Mouse (Mus musculus) ovary, postnatal 10 days (tissue): ENCODE results near the gene Gm42420.

Source experiments
- DNase-seq: peaks from one replicate; pipeline ENCODE4 v3.0.0; 2022; ENCODE audit warnings: low spot score

The Gm42420 gene

GRCm38 (mm10) chr6:39573791-39574554, 11.6 kb upstream of the Gm42420 start, which contains the start of gene Adck2:
Gene Adck2 (plus strand): TSS chr6:39573873.
- DNase-seq = peak; percentile 29

DNA sequence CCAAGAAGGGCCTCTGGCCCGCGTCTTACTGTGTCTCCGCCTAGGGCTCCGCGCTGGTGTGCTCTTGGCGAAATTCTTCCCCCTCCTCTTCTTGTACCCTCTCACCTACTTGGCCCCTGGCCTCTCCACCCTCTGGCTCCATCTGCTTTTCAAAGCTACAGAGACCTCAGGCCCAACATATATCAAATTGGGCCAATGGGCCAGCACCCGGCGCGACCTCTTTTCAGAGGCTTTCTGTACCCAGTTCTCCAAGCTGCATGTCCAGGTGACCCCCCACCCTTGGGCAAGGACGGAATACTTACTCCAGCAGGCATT, 11.0 kb upstream of the Gm42420 start:
- no peak for DNase-seq

DNA sequence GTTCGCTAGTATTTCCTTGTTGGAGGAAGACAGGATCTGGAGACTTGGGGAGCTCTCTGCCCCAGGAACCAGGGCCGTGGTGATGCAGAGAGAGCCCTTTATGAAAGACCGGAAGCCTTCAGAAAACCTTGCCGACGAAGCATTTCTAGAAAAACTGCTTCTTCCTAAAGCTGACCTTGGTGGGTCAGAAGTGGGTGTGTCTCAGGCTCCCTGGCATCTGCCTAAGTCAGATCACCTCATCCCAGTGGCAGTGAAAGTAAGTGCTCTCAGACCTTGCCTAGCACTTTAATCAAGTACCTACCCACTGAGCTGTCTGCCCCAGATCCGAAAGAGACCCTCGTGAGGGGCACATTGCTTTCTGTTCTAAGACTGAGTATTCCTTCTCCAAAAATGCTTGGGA, 10.6 kb upstream of the Gm42420 start:
- no peak for DNase-seq

DNA sequence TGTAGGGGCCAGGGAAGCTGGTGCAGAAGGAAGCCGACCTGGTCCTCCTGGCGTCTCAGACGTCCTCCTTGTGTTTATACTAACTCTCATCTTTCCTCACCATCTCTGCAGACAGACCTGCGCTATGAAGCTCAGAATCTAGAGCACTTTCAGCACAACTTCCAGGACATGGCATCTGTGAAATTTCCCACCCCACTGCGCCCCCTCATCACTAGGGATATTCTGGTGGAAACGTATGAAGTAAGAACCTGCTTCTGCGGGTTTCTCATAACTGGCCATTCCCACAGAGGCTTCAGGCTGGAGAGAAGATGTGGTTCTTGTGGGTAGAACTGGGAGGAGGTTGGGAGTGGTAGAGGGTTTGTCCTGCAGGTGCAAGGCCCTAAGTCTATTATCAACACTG, 6.0 kb upstream of the Gm42420 start:
- DNase-seq = no peak

DNA sequence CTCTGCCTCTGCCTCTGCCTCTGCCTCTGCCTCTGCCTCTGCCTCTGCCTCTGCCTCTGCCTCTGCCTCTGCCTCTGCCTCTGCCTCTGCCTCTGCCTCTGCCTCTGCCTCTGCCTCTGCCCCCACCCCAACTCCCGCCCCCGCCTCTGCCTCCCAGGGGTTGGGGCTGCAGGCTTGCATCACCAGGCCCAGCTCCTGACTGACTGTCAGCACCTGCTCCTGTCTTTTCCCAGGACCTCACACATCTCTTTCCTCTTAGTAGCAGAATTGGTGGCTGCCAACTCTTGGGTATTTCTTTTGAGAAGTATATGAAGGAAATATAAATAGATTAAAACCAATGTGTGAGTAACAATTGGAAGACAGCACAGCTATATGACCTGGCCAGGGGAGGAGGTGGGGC, 5.0 kb upstream of the Gm42420 start:
- DNase-seq = no peak

- DNase-seq = no peak
Measured at GRCm38 (mm10) chr6:39581087-39581784, 4.3 kb upstream of the Gm42420 start.

- DNase-seq = no peak
Measured at GRCm38 (mm10) chr6:39591481-39591880, 5.9 kb downstream of the Gm42420 start.

GRCm38 (mm10) chr6:39592401-39593214, 7.1 kb downstream of the Gm42420 start, which contains the start of gene Ndufb2:
Gene Ndufb2 (plus strand): TSS chr6:39592574.
- peak; percentile 94 for DNase-seq

GRCm38 (mm10) chr6:39600851-39601250, 15.3 kb downstream of the Gm42420 start:
- no peak for DNase-seq

GRCm38 (mm10) chr6:39601828-39602227, 16.3 kb downstream of the Gm42420 start:
- DNase-seq = no peak

- no peak for DNase-seq
Measured at GRCm38 (mm10) chr6:39604565-39604964, 19.0 kb downstream of the Gm42420 start.

GRCm38 (mm10) chr6:39606056-39606455, 20.5 kb downstream of the Gm42420 start:
- no peak for DNase-seq

- DNase-seq = no peak
Measured at GRCm38 (mm10) chr6:39606862-39607261, 21.3 kb downstream of the Gm42420 start.

GRCm38 (mm10) chr6:39607365-39607764, 21.8 kb downstream of the Gm42420 start:
- no peak for DNase-seq

DNA sequence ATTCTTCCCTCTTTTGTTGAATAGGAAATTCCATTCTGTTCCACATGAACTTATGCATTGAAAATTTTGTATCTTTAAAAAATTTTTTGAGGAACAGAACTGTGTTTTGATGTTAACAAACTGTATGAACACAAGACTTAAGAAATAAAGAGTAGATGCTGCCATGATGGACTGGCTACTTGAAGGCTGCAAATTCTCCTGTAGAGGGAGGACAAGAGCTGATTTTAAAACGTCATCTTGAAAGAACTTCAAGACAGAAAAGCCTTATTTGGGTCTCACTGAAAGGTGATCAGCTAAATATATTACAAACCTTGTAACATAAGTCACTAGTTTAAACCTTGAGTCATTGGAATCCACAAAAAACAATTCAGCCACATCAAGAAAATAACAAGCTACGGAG, 24.7 kb downstream of the Gm42420 start:
- no peak for DNase-seq

GRCm38 (mm10) chr6:39611296-39611695, 25.7 kb downstream of the Gm42420 start:
- no peak for DNase-seq
